10 mouse cellular contexts compared by ENCODE assay signal in genomic region chr2:112591451-112591871, GRCm38 (mm10).
DNase-seq lines count a peak whose midpoint lies in the region; ATAC-seq and TF ChIP-seq lines count a peak whose summit lies in the region.
"Had no signal": no experiment of that assay in that cellular context is flagged by ENCODE, and none has a peak within 500 bp of the region (broad histone marks: within the 10 kb centered on the region; RNA-seq: fewer than 3 reads in every experiment).

No protein-coding gene starts in this region.

- no peak overlapping the region for H3K4me3 ChIP-seq in liver, adult 2 months (ENCODE audit: insufficient read depth, low read depth, low read length)
- no peak overlapping the region for H3K4me3 ChIP-seq in liver, embryonic 11.5 days (ENCODE audit: low read depth, low read length)
- no peak overlapping the region for H3K4me3 ChIP-seq in hindbrain, embryonic 12.5 days
- no peak overlapping the region for H3K4me3 ChIP-seq in left cerebral cortex, adult 2 months
- H3K4me3 ChIP-seq: erythroblast, embryonic 14.5 days had no signal

- no peak overlapping the region for H3K27ac ChIP-seq in liver, adult 2 months (replicated peaks; ENCODE audit: insufficient read depth, low read depth, low read length)
- no peak overlapping the region for H3K27ac ChIP-seq in liver, embryonic 11.5 days (ENCODE audit: low read depth, low read length)
- no peak overlapping the region for H3K27ac ChIP-seq in hindbrain, embryonic 12.5 days
- H3K27ac ChIP-seq in left cerebral cortex, adult 2 months = peak overlapping the region; percentile 45; the same call in 1 of the 2 replicates

- TF ChIP-seq POLR2A in liver, adult 2 months (IDR thresholded peaks at IDR 0.05; ENCODE audit: extremely low read depth, insufficient read depth, low read length) = no peak

- peaks cover 16% of the 10 kb centered on the region for H3K4me1 ChIP-seq in liver, adult 2 months (ENCODE audit: control insufficient read depth, insufficient read depth, low read length)
- peaks cover 5% of the 10 kb centered on the region; the same call in 1 of the 2 replicates for H3K4me1 ChIP-seq in liver, embryonic 11.5 days (replicated peaks; ENCODE audit: control insufficient read depth, insufficient read depth, low read length)
- H3K4me1 ChIP-seq in hindbrain, embryonic 12.5 days = no peaks in the 10 kb centered on the region

- peak overlapping the region; percentile 43; the same call in 1 of the 2 replicates for H3K9ac ChIP-seq in liver, adult 2 months (ENCODE audit: low read depth, low read length)
- no peak overlapping the region for H3K9ac ChIP-seq in liver, embryonic 11.5 days (ENCODE audit: low read depth, low read length)
- H3K9ac ChIP-seq in hindbrain, embryonic 12.5 days = no peak overlapping the region

- WGBS in liver, adult 2 months = 39% methylated on average over 6 of the region's 6 CpGs
- WGBS in liver, embryonic 11.5 days = 77% methylated on average over 6 of the region's 6 CpGs
- 43% methylated on average over 6 of the region's 6 CpGs for WGBS in hindbrain, embryonic 12.5 days

- peak; percentile 44 for DNase-seq in liver, adult 2 months (ENCODE audit: extremely low read depth, low read depth, low spot score)
- no peak for DNase-seq in liver, embryonic 11.5 days (ENCODE audit: low spot score)
- DNase-seq in cerebellum, adult 11 months = peak; percentile 71
- peak; percentile 26 to 35 for DNase-seq in left cerebral cortex, adult 2 months (ENCODE audit: extremely low spot score in 1 of 2, low spot score in 2 of 2)
- DNase-seq in skeletal muscle tissue, adult 2 months (ENCODE audit: low read depth, low spot score) = peak; percentile 2
- no peak for DNase-seq in thymus, postnatal 36 days
- DNase-seq in B cell, adult 2 months = no peak

- H3K36me3 ChIP-seq in liver, adult 2 months (ENCODE audit: control insufficient read depth, insufficient read depth, low read length) = no peaks in the 10 kb centered on the region
- H3K36me3 ChIP-seq in liver, embryonic 11.5 days (ENCODE audit: control insufficient read depth, insufficient read depth, low read length) = no peaks in the 10 kb centered on the region
- H3K36me3 ChIP-seq in hindbrain, embryonic 12.5 days = no peaks in the 10 kb centered on the region

- H3K9me3 ChIP-seq in liver, embryonic 11.5 days (ENCODE audit: control insufficient read depth, low read length) = no peaks in the 10 kb centered on the region
- H3K9me3 ChIP-seq in hindbrain, embryonic 12.5 days (replicated peaks) = no peaks in the 10 kb centered on the region

- no peak for ATAC-seq in liver, embryonic 11.5 days (replicated peaks; ENCODE audit: low FRiP score)
- peak; percentile 50; the same call in 1 of the 2 replicates for ATAC-seq in hindbrain, embryonic 12.5 days (ENCODE audit: low FRiP score)
- ATAC-seq: Patski had no signal

- no peaks in the 10 kb centered on the region for H3K27me3 ChIP-seq in liver, adult 2 months (ENCODE audit: control insufficient read depth, insufficient read depth, low read length)
- no peaks in the 10 kb centered on the region for H3K27me3 ChIP-seq in liver, embryonic 11.5 days (replicated peaks; ENCODE audit: control insufficient read depth, insufficient read depth, low read length)
- H3K27me3 ChIP-seq in hindbrain, embryonic 12.5 days = no peaks in the 10 kb centered on the region
- H3K27me3 ChIP-seq: Patski had no signal

- no peak overlapping the region for H3K4me2 ChIP-seq in liver, embryonic 11.5 days
- H3K4me2 ChIP-seq in hindbrain, embryonic 12.5 days (replicated peaks) = no peak overlapping the region

- H3K79me2 ChIP-seq in liver, adult 2 months (ENCODE audit: control insufficient read depth, insufficient read depth, low read length) = no peaks in the 10 kb centered on the region; the same call in 1 of the 2 replicates

- TF ChIP-seq CTCF in liver, adult 2 months (IDR thresholded peaks at IDR 0.05; ENCODE audit: low read depth, low read length) = no peak
- no peak for TF ChIP-seq CTCF in left cerebral cortex, adult 2 months (IDR thresholded peaks at IDR 0.05)

- intact Hi-C loops in left cerebral cortex, adult 2 months (cut with DNase I) = no loop called here

Comparison
In these comparisons a context has a peak if more than half of its experiments do, and no peak if none do; other contexts are left out.
1. DNase-seq: peak in liver, adult 2 months (single experiment), cerebellum, adult 11 months (single experiment), left cerebral cortex, adult 2 months (2 of 2) and skeletal muscle tissue, adult 2 months (single experiment); none in liver, embryonic 11.5 days (single experiment), thymus, postnatal 36 days (0 of 2) and B cell, adult 2 months (0 of 2).